Mouse (Mus musculus): ENCODE measurements around the gene Rbbp4. TPM values are rescaled to one million over a fixed set of nuclear protein-coding genes. Genes with fewer than 3 reads are reported as not detected.

Gene Rbbp4
- polyA plus RNA-seq, 1 experiment, result 419 TPM

- H3K36me3 ChIP-seq (ENCODE audit: control insufficient read depth, insufficient read depth, low read length, poor library complexity, severe bottlenecking), result peaks cover 39% of the 10 kb centered on the region
- H3K9me3 ChIP-seq (replicated peaks; ENCODE audit: control insufficient read depth, insufficient read depth, low read length, poor library complexity, severe bottlenecking), result no peaks in the 10 kb centered on the region
- peak overlapping the region; percentile 22 for H3K27ac ChIP-seq (ENCODE audit: insufficient read depth, low read length)
- no peaks in the 10 kb centered on the region for H3K4me1 ChIP-seq (ENCODE audit: control insufficient read depth, insufficient read depth, low read length)
- peak overlapping the region; percentile 96 for H3K9ac ChIP-seq (ENCODE audit: low read depth, poor library complexity, severe bottlenecking)
- TF ChIP-seq CTCF (IDR thresholded peaks at IDR 0.05; ENCODE audit: low read depth, low read length) (no peak), EP300 (IDR thresholded peaks at IDR 0.05; ENCODE audit: insufficient read depth, low read depth, low read length) (no peak), POLR2A (IDR thresholded peaks at IDR 0.05; ENCODE audit: insufficient read depth, low read length) (no peak)
- no peaks in the 10 kb centered on the region for H3K27me3 ChIP-seq (ENCODE audit: control insufficient read depth, insufficient read depth, low read length, poor library complexity, severe bottlenecking)
- H3K4me3 ChIP-seq (ENCODE audit: low read depth, low read length), result peak overlapping the region; percentile 93
Measured at GRCm38 (mm10) chr4:129334677-129335215, 424 bp downstream of the Rbbp4 start.

- Histone ChIP-seq H3K36me3 (ENCODE audit: control insufficient read depth, insufficient read depth, low read length, poor library complexity, severe bottlenecking) (peaks cover 55% of the 10 kb centered on the region), H3K4me3 (ENCODE audit: low read depth, low read length) (no peak overlapping the region), H3K9ac (ENCODE audit: low read depth, poor library complexity, severe bottlenecking) (peak overlapping the region; percentile 43; the same call in 1 of the 2 replicates), H3K27me3 (ENCODE audit: control insufficient read depth, insufficient read depth, low read length, poor library complexity, severe bottlenecking) (no peaks in the 10 kb centered on the region), H3K9me3 (replicated peaks; ENCODE audit: control insufficient read depth, insufficient read depth, low read length, poor library complexity, severe bottlenecking) (no peaks in the 10 kb centered on the region), H3K27ac (ENCODE audit: insufficient read depth, low read length) (no peak overlapping the region), H3K4me1 (ENCODE audit: control insufficient read depth, insufficient read depth, low read length) (no peaks in the 10 kb centered on the region)
- no peak for TF ChIP-seq POLR2A (IDR thresholded peaks at IDR 0.05; ENCODE audit: insufficient read depth, low read length)
- TF ChIP-seq CTCF (IDR thresholded peaks at IDR 0.05; ENCODE audit: low read depth, low read length), result no peak
- no peak for TF ChIP-seq EP300 (IDR thresholded peaks at IDR 0.05; ENCODE audit: insufficient read depth, low read depth, low read length)
Measured at GRCm38 (mm10) chr4:129332846-129333245, 2.3 kb downstream of the Rbbp4 start.

DNA sequence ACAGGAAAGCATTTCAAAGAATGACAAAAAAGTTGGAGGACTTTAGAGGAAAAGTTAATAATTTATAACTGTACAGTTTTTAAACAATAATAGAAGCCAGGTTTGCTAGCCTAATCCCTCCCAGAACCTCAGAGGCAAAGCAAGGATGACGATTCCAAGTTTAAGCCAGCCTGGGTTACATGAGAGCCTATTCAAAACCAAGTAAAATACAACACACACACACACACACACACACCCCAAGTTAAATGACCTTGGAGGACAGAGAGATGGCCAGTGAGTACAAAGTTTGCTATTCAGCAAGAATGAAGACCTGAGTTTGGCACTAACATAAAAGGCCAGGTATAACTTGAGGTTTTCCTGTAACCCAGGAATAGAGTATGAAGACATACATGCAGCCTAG lies 9.0 kb downstream of the Rbbp4 start:
- peak overlapping the region; percentile 41 for H3K27ac ChIP-seq (ENCODE audit: insufficient read depth, low read length)
- no peak for TF ChIP-seq EP300 (IDR thresholded peaks at IDR 0.05; ENCODE audit: insufficient read depth, low read depth, low read length)
- no peak for TF ChIP-seq POLR2A (IDR thresholded peaks at IDR 0.05; ENCODE audit: insufficient read depth, low read length)
- TF ChIP-seq CTCF (IDR thresholded peaks at IDR 0.05; ENCODE audit: low read depth, low read length), result no peak
- no peak overlapping the region for H3K4me3 ChIP-seq (ENCODE audit: low read depth, low read length)
- no peak overlapping the region for H3K9ac ChIP-seq (ENCODE audit: low read depth, poor library complexity, severe bottlenecking)
- H3K27me3 ChIP-seq (ENCODE audit: control insufficient read depth, insufficient read depth, low read length, poor library complexity, severe bottlenecking), result no peaks in the 10 kb centered on the region
- H3K4me1 ChIP-seq (ENCODE audit: control insufficient read depth, insufficient read depth, low read length), result peaks cover 2% of the 10 kb centered on the region
- H3K9me3 ChIP-seq (replicated peaks; ENCODE audit: control insufficient read depth, insufficient read depth, low read length, poor library complexity, severe bottlenecking), result no peaks in the 10 kb centered on the region
- peaks cover 70% of the 10 kb centered on the region for H3K36me3 ChIP-seq (ENCODE audit: control insufficient read depth, insufficient read depth, low read length, poor library complexity, severe bottlenecking)

DNA sequence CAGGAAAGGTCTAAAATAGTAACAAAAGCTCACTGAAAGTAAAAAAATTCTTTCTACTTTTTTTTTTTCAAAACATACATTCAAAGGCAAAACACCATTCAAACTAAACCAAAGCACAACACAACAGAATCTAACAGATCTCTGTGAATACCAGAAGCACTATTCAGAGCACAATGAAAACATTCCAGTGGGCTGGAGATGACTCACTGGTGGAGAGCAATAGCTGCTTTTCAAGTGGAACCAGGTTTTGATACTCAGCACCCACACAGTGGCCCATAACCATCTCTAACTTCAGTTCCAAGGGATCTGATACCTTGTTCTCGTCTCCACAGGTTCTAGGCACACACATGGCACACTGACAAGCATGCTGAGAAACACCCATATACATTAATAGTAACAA lies 10.4 kb downstream of the Rbbp4 start:
- no peak overlapping the region for H3K4me3 ChIP-seq (ENCODE audit: low read depth, low read length)
- H3K9ac ChIP-seq (ENCODE audit: low read depth, poor library complexity, severe bottlenecking), result no peak overlapping the region
- H3K27ac ChIP-seq (ENCODE audit: insufficient read depth, low read length), result no peak overlapping the region
- TF ChIP-seq CTCF (IDR thresholded peaks at IDR 0.05; ENCODE audit: low read depth, low read length) (no peak), EP300 (IDR thresholded peaks at IDR 0.05; ENCODE audit: insufficient read depth, low read depth, low read length) (no peak), POLR2A (IDR thresholded peaks at IDR 0.05; ENCODE audit: insufficient read depth, low read length) (no peak)
- peaks cover 2% of the 10 kb centered on the region for H3K4me1 ChIP-seq (ENCODE audit: control insufficient read depth, insufficient read depth, low read length)
- H3K9me3 ChIP-seq (replicated peaks; ENCODE audit: control insufficient read depth, insufficient read depth, low read length, poor library complexity, severe bottlenecking), result no peaks in the 10 kb centered on the region
- H3K36me3 ChIP-seq (ENCODE audit: control insufficient read depth, insufficient read depth, low read length, poor library complexity, severe bottlenecking), result peaks cover 71% of the 10 kb centered on the region
- H3K27me3 ChIP-seq (ENCODE audit: control insufficient read depth, insufficient read depth, low read length, poor library complexity, severe bottlenecking), result no peaks in the 10 kb centered on the region

DNA sequence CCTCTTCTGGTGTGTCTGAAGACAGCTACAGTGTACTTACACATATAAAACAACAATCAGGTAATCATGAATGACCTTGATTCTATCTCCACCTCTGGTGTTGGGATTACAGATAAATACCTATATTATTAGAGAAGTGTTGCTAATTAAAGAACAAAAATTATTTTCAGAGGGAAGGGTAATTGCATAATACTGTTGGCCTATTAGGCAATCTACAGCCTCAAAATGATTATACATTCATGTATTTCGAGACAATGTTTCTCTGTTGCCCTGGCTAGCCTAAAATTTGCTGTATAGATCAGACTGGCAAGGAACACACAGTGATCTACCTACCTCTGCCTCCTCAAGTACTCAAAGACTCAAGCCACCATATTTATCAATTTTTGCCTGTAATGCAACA lies 11.7 kb downstream of the Rbbp4 start:
- H3K9ac ChIP-seq (ENCODE audit: low read depth, poor library complexity, severe bottlenecking), result no peak overlapping the region
- peaks cover 2% of the 10 kb centered on the region for H3K4me1 ChIP-seq (ENCODE audit: control insufficient read depth, insufficient read depth, low read length)
- no peaks in the 10 kb centered on the region for H3K27me3 ChIP-seq (ENCODE audit: control insufficient read depth, insufficient read depth, low read length, poor library complexity, severe bottlenecking)
- TF ChIP-seq EP300 (IDR thresholded peaks at IDR 0.05; ENCODE audit: insufficient read depth, low read depth, low read length) (no peak), POLR2A (IDR thresholded peaks at IDR 0.05; ENCODE audit: insufficient read depth, low read length) (no peak), CTCF (IDR thresholded peaks at IDR 0.05; ENCODE audit: low read depth, low read length) (no peak)
- H3K4me3 ChIP-seq (ENCODE audit: low read depth, low read length), result no peak overlapping the region
- H3K9me3 ChIP-seq (replicated peaks; ENCODE audit: control insufficient read depth, insufficient read depth, low read length, poor library complexity, severe bottlenecking), result no peaks in the 10 kb centered on the region
- no peak overlapping the region for H3K27ac ChIP-seq (ENCODE audit: insufficient read depth, low read length)
- peaks cover 72% of the 10 kb centered on the region for H3K36me3 ChIP-seq (ENCODE audit: control insufficient read depth, insufficient read depth, low read length, poor library complexity, severe bottlenecking)

DNA sequence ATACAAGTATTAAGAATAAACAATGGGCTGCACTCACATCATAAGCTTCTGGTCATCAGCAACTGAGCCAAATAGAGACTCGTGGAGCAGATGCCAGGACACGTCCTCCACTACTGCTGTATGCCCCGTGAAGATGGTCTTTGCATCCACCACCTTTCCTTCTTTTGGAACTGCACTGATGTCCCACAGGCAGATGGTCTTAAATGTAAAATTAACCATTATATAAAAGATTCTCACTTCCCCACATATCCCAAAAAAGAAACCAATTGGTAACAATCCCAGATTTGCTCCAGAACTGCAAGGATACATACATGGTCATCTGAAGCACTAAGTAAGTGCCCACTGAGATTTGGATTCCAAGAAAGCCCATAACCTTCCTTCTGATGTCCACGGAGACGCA lies 13.1 kb downstream of the Rbbp4 start:
- no peak for TF ChIP-seq EP300 (IDR thresholded peaks at IDR 0.05; ENCODE audit: insufficient read depth, low read depth, low read length)
- no peak for TF ChIP-seq CTCF (IDR thresholded peaks at IDR 0.05; ENCODE audit: low read depth, low read length)
- no peak for TF ChIP-seq POLR2A (IDR thresholded peaks at IDR 0.05; ENCODE audit: insufficient read depth, low read length)
- H3K27me3 ChIP-seq (ENCODE audit: control insufficient read depth, insufficient read depth, low read length, poor library complexity, severe bottlenecking), result no peaks in the 10 kb centered on the region

More for the DNA sequence above, 13.1 kb downstream of the Rbbp4 start:
- no peak overlapping the region for H3K9ac ChIP-seq (ENCODE audit: low read depth, poor library complexity, severe bottlenecking)
- H3K9me3 ChIP-seq (replicated peaks; ENCODE audit: control insufficient read depth, insufficient read depth, low read length, poor library complexity, severe bottlenecking), result no peaks in the 10 kb centered on the region
- no peak overlapping the region for H3K4me3 ChIP-seq (ENCODE audit: low read depth, low read length)
- no peak overlapping the region; the same call in 1 of the 2 replicates for H3K27ac ChIP-seq (ENCODE audit: insufficient read depth, low read length)
- H3K4me1 ChIP-seq (ENCODE audit: control insufficient read depth, insufficient read depth, low read length), result no peaks in the 10 kb centered on the region
- H3K36me3 ChIP-seq (ENCODE audit: control insufficient read depth, insufficient read depth, low read length, poor library complexity, severe bottlenecking), result peaks cover 72% of the 10 kb centered on the region
